Mouse (Mus musculus): ENCODE measurements at regions not wholly inside any gene's neighbourhood (a gene's known extent, or its start where the extent isn't known, plus 50 kb on each side); places are given as distances from the start of the nearest gene placed in this dataset.

DNA sequence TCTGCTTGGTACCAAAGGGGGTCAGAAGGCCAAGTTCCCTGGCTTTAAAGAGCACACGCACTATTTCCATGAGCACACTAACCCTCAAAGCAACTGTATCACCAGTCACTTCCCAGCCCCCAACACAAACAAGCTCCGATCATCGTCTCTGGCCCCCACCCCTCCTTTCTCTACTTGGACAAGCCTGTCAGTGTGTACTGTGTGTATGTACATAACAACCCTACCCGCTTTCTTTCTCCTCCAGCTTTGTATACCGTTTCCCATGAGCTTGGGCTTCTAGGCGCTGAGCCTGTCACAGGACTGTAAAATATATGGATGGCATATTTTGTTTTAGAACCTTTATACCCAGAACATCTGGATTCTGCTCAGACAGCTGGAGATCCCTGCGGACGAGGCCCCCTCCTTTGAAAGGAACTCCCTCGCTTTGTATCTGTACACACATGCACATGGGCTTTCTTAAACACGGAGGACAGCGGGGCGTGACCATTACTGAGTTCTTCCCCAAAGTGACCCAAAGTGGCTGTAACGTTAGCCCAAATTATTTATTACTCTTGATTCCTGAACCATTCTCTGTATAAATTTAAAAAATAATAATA lies 95.1 kb downstream of the Cpn2 start:
- H3K9ac ChIP-seq (ENCODE audit: low read length): no peak overlapping the region
- no peak overlapping the region for H3K4me2 ChIP-seq (ENCODE audit: low read depth, low read length, severe bottlenecking)
- DNase-seq (ENCODE audit: low spot score) (no peak), ATAC-seq (replicated peaks; ENCODE audit: low FRiP score) (no peak)
- no peak overlapping the region for H3K27ac ChIP-seq (ENCODE audit: low read depth, low read length)
- 77% methylated on average over 13 of the region's 13 CpGs for WGBS
- H3K27me3 ChIP-seq (ENCODE audit: control insufficient read depth, insufficient read depth, low read length): no peaks in the 10 kb centered on the region
- no peak overlapping the region for H3K4me3 ChIP-seq (ENCODE audit: low read depth, low read length)
- H3K4me1 ChIP-seq (replicated peaks; ENCODE audit: control insufficient read depth, insufficient read depth, low read length): no peaks in the 10 kb centered on the region
- no peaks in the 10 kb centered on the region for H3K36me3 ChIP-seq (ENCODE audit: control insufficient read depth, insufficient read depth, low read length)
- no peaks in the 10 kb centered on the region for H3K9me3 ChIP-seq (ENCODE audit: control insufficient read depth, low read length)

DNA sequence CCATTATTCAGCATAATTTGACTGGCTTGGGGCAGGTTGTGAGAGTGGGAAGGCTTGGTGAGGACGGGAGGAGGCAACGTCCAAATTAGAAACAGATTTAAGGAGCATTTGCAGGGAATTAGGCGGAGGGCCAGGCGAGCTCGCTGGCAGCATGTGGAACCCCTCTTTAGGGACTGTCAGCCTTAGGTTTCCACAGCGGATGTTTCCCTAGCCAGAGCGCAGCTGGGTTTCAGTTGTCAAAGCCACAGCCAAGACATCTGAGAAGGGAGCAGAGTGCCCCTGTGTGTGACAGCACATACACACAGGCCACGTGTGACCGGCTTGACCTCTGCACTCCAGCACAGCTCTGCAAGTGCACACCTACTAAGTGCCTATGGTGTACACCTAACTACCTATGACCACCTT lies 94.5 kb downstream of the Cpn2 start:
- no peak for DNase-seq (ENCODE audit: low spot score)
- no peak overlapping the region for H3K27ac ChIP-seq (ENCODE audit: low read depth, low read length)
- H3K36me3 ChIP-seq (ENCODE audit: control insufficient read depth, insufficient read depth, low read length): no peaks in the 10 kb centered on the region
- no peak overlapping the region for H3K4me3 ChIP-seq (ENCODE audit: low read depth, low read length)
- H3K4me2 ChIP-seq (ENCODE audit: low read depth, low read length, severe bottlenecking): no peak overlapping the region
- H3K27me3 ChIP-seq (ENCODE audit: control insufficient read depth, insufficient read depth, low read length): no peaks in the 10 kb centered on the region
- no peaks in the 10 kb centered on the region for H3K4me1 ChIP-seq (replicated peaks; ENCODE audit: control insufficient read depth, insufficient read depth, low read length)
- no peak for ATAC-seq (replicated peaks; ENCODE audit: low FRiP score)
- H3K9ac ChIP-seq (ENCODE audit: low read length): no peak overlapping the region
- no peaks in the 10 kb centered on the region for H3K9me3 ChIP-seq (ENCODE audit: control insufficient read depth, low read length)
- 54% methylated on average over 9 of the region's 9 CpGs for WGBS

GRCm38 (mm10) chr16:30173953-30174874 lies 93.1 kb downstream of the Cpn2 start:
- Histone ChIP-seq H3K4me3 (ENCODE audit: low read depth, low read length) (no peak overlapping the region), H3K9ac (ENCODE audit: low read length) (no peak overlapping the region), H3K4me2 (ENCODE audit: low read depth, low read length, severe bottlenecking) (no peak overlapping the region), H3K9me3 (ENCODE audit: control insufficient read depth, low read length) (no peaks in the 10 kb centered on the region), H3K27me3 (ENCODE audit: control insufficient read depth, insufficient read depth, low read length) (no peaks in the 10 kb centered on the region), H3K36me3 (ENCODE audit: control insufficient read depth, insufficient read depth, low read length) (no peaks in the 10 kb centered on the region), H3K4me1 (replicated peaks; ENCODE audit: control insufficient read depth, insufficient read depth, low read length) (no peaks in the 10 kb centered on the region), H3K27ac (ENCODE audit: low read depth, low read length) (no peak overlapping the region)
- 57% methylated on average over 8 of the region's 8 CpGs for WGBS
- ATAC-seq (replicated peaks; ENCODE audit: low FRiP score) (no peak), DNase-seq (ENCODE audit: low spot score) (no peak)

DNA sequence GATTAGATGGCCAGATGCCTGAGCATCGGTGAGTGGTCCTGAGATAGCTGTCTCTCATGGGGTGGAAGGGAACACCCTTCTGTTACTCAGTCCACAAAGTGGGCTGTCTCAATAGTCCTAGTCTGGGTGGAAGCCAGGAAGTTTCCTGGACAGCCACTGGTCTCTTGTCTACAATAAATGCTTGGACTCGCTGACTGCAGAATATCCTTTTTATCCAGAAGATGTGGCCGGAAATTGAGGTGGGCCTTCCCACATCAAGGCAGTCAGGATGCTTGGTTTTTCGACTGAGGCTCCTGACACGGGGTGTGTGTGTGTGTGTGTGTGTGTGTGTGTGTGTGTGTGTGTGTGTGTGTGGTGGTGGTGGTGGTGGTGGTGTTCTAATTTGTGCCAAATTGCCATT lies 91.0 kb downstream of the Cpn2 start:
- Histone ChIP-seq H3K4me2 (ENCODE audit: low read depth, low read length, severe bottlenecking) (no peak overlapping the region), H3K27me3 (ENCODE audit: control insufficient read depth, insufficient read depth, low read length) (no peaks in the 10 kb centered on the region)
- WGBS: 84% methylated on average over 5 of the region's 5 CpGs

DNA sequence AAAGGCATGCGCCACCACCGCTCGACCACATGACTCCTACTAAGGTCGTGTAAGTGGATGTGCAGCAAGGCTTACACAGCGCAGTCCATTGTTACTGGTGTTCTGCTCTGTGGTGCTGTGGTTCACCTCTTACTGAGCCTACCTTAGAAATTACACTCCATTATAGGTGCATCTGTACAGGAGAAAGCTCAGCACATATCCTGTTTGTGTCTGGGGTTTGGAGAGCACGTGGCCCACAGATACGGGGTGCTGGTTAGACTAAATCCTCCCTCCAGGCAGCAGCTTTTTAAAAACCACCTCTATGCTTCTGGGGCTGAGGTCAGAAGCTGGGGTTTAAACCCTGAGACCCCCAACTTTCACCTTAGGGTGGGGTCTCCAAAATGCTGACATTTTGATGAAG lies 89.5 kb downstream of the Cpn2 start:
- Histone ChIP-seq H3K9ac (ENCODE audit: low read length) (no peak overlapping the region), H3K9me3 (ENCODE audit: control insufficient read depth, low read length) (no peaks in the 10 kb centered on the region), H3K4me3 (ENCODE audit: low read depth, low read length) (no peak overlapping the region), H3K4me2 (ENCODE audit: low read depth, low read length, severe bottlenecking) (no peak overlapping the region), H3K27me3 (ENCODE audit: control insufficient read depth, insufficient read depth, low read length) (no peaks in the 10 kb centered on the region), H3K4me1 (replicated peaks; ENCODE audit: control insufficient read depth, insufficient read depth, low read length) (no peaks in the 10 kb centered on the region), H3K27ac (ENCODE audit: low read depth, low read length) (no peak overlapping the region), H3K36me3 (ENCODE audit: control insufficient read depth, insufficient read depth, low read length) (no peaks in the 10 kb centered on the region)
- 95% methylated on average over 7 of the region's 7 CpGs for WGBS
- ATAC-seq (replicated peaks; ENCODE audit: low FRiP score) (no peak), DNase-seq (ENCODE audit: low spot score) (no peak)

More for the DNA sequence above, 91.0 kb downstream of the Cpn2 start:
- H3K9me3 ChIP-seq (ENCODE audit: control insufficient read depth, low read length): no peaks in the 10 kb centered on the region
- no peak overlapping the region for H3K9ac ChIP-seq (ENCODE audit: low read length)
- H3K4me1 ChIP-seq (replicated peaks; ENCODE audit: control insufficient read depth, insufficient read depth, low read length): no peaks in the 10 kb centered on the region
- no peak overlapping the region for H3K4me3 ChIP-seq (ENCODE audit: low read depth, low read length)
- H3K36me3 ChIP-seq (ENCODE audit: control insufficient read depth, insufficient read depth, low read length): no peaks in the 10 kb centered on the region
- H3K27ac ChIP-seq (ENCODE audit: low read depth, low read length): no peak overlapping the region
- ATAC-seq (replicated peaks; ENCODE audit: low FRiP score) (no peak), DNase-seq (ENCODE audit: low spot score) (no peak)

DNA sequence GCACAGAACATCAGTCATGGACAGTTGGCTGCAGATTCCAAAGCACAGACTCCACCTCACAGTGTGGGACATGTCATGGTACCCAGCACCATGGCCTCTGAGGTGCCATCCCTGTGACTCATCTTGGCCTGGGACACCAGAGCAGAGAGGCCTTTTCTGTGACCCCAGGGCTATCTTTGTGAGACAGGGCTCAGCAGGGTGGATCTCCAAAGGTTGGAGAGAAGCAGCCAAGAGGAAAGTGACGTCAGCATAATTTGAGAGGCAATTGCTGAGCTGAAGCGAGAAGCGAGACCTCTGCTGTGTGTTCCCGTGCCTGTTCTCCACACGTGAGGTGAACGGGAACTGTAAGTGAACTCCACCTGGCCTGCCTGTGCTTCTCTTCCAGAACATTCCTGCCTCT lies 88.7 kb downstream of the Cpn2 start:
- Histone ChIP-seq H3K4me1 (replicated peaks; ENCODE audit: control insufficient read depth, insufficient read depth, low read length) (no peaks in the 10 kb centered on the region), H3K36me3 (ENCODE audit: control insufficient read depth, insufficient read depth, low read length) (no peaks in the 10 kb centered on the region), H3K4me2 (ENCODE audit: low read depth, low read length, severe bottlenecking) (no peak overlapping the region), H3K9me3 (ENCODE audit: control insufficient read depth, low read length) (no peaks in the 10 kb centered on the region), H3K4me3 (ENCODE audit: low read depth, low read length) (no peak overlapping the region), H3K9ac (ENCODE audit: low read length) (no peak overlapping the region), H3K27ac (ENCODE audit: low read depth, low read length) (no peak overlapping the region), H3K27me3 (ENCODE audit: control insufficient read depth, insufficient read depth, low read length) (no peaks in the 10 kb centered on the region)
- ATAC-seq (replicated peaks; ENCODE audit: low FRiP score): no peak
- DNase-seq (ENCODE audit: low spot score): no peak
- WGBS: 67% methylated on average over 6 of the region's 6 CpGs

- no peak for ATAC-seq (replicated peaks; ENCODE audit: low FRiP score)
- 0 out of 2 replicates have a peak, but pooled peaks cover 4% of the 10 kb centered on the region for H3K27me3 ChIP-seq (ENCODE audit: control insufficient read depth, insufficient read depth, low read length)
- H3K4me3 ChIP-seq (ENCODE audit: low read depth, low read length): no peak overlapping the region
- H3K4me1 ChIP-seq (replicated peaks; ENCODE audit: control insufficient read depth, insufficient read depth, low read length): no peaks in the 10 kb centered on the region
- H3K9ac ChIP-seq (ENCODE audit: low read length): no peak overlapping the region
- no peak overlapping the region for H3K4me2 ChIP-seq (ENCODE audit: low read depth, low read length, severe bottlenecking)
- no peaks in the 10 kb centered on the region for H3K9me3 ChIP-seq (ENCODE audit: control insufficient read depth, low read length)
- H3K27ac ChIP-seq (ENCODE audit: low read depth, low read length): no peak overlapping the region
- 86% methylated on average over 5 of the region's 5 CpGs for WGBS
- no peak for DNase-seq (ENCODE audit: low spot score)
- no peaks in the 10 kb centered on the region for H3K36me3 ChIP-seq (ENCODE audit: control insufficient read depth, insufficient read depth, low read length)
These were observed 87.8 kb downstream of the Cpn2 start for GRCm38 (mm10) chr16:30179504-30179976.

- Histone ChIP-seq H3K4me1 (replicated peaks; ENCODE audit: control insufficient read depth, insufficient read depth, low read length) (peaks cover 3% of the 10 kb centered on the region), H3K36me3 (ENCODE audit: control insufficient read depth, insufficient read depth, low read length) (no peaks in the 10 kb centered on the region), H3K9ac (ENCODE audit: low read length) (no peak overlapping the region), H3K9me3 (ENCODE audit: control insufficient read depth, low read length) (no peaks in the 10 kb centered on the region), H3K4me3 (ENCODE audit: low read depth, low read length) (no peak overlapping the region), H3K27ac (ENCODE audit: low read depth, low read length) (no peak overlapping the region), H3K4me2 (ENCODE audit: low read depth, low read length, severe bottlenecking) (no peak overlapping the region), H3K27me3 (ENCODE audit: control insufficient read depth, insufficient read depth, low read length) (peaks cover 7% of the 10 kb centered on the region; the same call in 1 of the 2 replicates)
- no peak for DNase-seq (ENCODE audit: low spot score)
- WGBS: 74% methylated on average over 8 of the region's 8 CpGs
- no peak for ATAC-seq (replicated peaks; ENCODE audit: low FRiP score)
These were observed 86.2 kb downstream of the Cpn2 start for GRCm38 (mm10) chr16:30181116-30181515.

All from forebrain, embryonic 11.5 days (tissue).